Mouse (Mus musculus) neural tube, embryonic 15.5 days (tissue): ENCODE measurements around the gene Ceacam19. TPM values are rescaled to one million over a fixed set of nuclear protein-coding genes. Genes with fewer than 3 reads are reported as not detected.

Source experiments
- ATAC-seq: fragments of 200-750 bp; cut with Nextera tagmentation; 2 replicates; pipeline ENCODE4 v1.8.0; 2017; ENCODE audit warnings: mild to moderate bottlenecking, moderate TSS enrichment, moderate library complexity; ENCODE audit not compliant: low FRiP score
- H3K27ac ChIP-seq: fragments of 300-500 bp; sonication (generic); replicated peaks from 2 replicates; pipeline ENCODE4 v1.5.1; 2015; ENCODE audit warnings: mild to moderate bottlenecking, inconsistent platforms
- H3K27me3 ChIP-seq: fragments of 300-500 bp; sonication (generic); replicated peaks from 2 replicates; pipeline ENCODE4 v1.6.1; 2015; ENCODE audit warnings: inconsistent platforms
- H3K36me3 ChIP-seq: fragments of 300-500 bp; sonication (generic); 2 replicates; pipeline ENCODE4 v1.6.1; 2015; ENCODE audit warnings: inconsistent platforms
- H3K4me1 ChIP-seq: fragments of 300-500 bp; sonication (generic); 2 replicates; pipeline ENCODE4 v1.6.1; 2015; ENCODE audit warnings: inconsistent platforms
- H3K4me2 ChIP-seq: fragments of 300-500 bp; sonication (generic); 2 replicates; pipeline ENCODE4 v1.6.1; 2015; ENCODE audit warnings: inconsistent platforms, mild to moderate bottlenecking, moderate library complexity
- H3K4me3 ChIP-seq: fragments of 300-500 bp; sonication (generic); replicated peaks from 2 replicates; pipeline ENCODE4 v1.5.1; 2015; ENCODE audit warnings: mild to moderate bottlenecking, inconsistent platforms
- H3K9ac ChIP-seq: fragments of 300-500 bp; sonication (generic); replicated peaks from 2 replicates; pipeline ENCODE4 v1.6.1; 2015; ENCODE audit warnings: mild to moderate bottlenecking, inconsistent platforms
- H3K9me3 ChIP-seq: fragments of 300-500 bp; sonication (generic); replicated peaks from 2 replicates; pipeline ENCODE4 v1.6.1; 2016; ENCODE audit warnings: inconsistent platforms
- WGBS: fragments of 180-500 bp; shearing (Covaris S2); methylation state at CpG from one replicate; pipeline ENCODE4 v1.1.7; 2015; ENCODE audit warnings: mixed read lengths; 5-methylcytosine and 5-hydroxymethylcytosine counted together
- polyA plus RNA-seq: library from polyadenylated mRNA; unstranded; fragments of >200 nt; fragmentation: Nextera tagmentation; extraction: Ambion mirVana; gene quantifications from 2 replicates; pipeline ENCODE4 v1.2.1, GENCODE M21; 2015

Gene Ceacam19
- polyA plus RNA-seq, 1 experiment from 2014 or later = not detected

DNA sequence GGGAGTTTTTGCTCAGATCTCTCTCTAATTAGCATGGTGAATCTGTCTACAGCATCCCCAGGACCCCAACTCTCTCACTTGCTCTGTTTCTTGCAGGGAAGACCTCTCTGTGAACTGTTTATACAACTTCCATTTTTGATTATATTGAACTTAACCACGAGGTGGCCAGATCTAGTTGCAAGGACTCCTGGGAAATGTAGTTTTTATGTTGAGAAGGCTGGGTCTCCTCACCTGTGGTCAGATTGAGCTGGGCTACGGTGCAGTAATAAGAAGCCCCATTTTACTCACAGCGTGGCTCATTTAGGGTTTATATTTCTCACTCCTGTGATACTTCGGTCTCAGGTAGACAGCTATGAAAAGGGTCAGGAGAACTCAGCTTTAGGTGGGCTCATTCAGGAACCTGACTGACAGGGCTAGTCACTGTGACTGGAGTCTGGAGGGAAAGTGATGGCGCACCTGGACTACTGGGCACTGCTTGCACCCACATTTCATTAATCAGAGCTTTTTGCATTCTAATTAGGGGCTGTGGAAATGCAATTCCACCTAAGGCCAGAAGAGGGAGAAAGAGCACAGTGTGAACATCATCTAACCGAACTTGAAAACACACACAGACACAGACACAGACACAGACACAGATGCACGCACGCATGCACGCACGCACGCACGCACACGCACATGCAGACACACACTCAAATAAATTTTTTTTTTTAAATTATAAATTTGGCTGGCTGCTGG, 11.7 kb downstream of the Ceacam19 start:
- Histone ChIP-seq H3K9me3 (no peaks in the 10 kb centered on the region), H3K4me1 (no peaks in the 10 kb centered on the region), H3K9ac (no peak overlapping the region), H3K27me3 (no peaks in the 10 kb centered on the region), H3K4me2 (no peak overlapping the region), H3K4me3 (no peak overlapping the region), H3K36me3 (no peaks in the 10 kb centered on the region), H3K27ac (no peak overlapping the region)
- ATAC-seq = peak; percentile 80
- WGBS = 54% methylated on average over 13 of the region's 13 CpGs

DNA sequence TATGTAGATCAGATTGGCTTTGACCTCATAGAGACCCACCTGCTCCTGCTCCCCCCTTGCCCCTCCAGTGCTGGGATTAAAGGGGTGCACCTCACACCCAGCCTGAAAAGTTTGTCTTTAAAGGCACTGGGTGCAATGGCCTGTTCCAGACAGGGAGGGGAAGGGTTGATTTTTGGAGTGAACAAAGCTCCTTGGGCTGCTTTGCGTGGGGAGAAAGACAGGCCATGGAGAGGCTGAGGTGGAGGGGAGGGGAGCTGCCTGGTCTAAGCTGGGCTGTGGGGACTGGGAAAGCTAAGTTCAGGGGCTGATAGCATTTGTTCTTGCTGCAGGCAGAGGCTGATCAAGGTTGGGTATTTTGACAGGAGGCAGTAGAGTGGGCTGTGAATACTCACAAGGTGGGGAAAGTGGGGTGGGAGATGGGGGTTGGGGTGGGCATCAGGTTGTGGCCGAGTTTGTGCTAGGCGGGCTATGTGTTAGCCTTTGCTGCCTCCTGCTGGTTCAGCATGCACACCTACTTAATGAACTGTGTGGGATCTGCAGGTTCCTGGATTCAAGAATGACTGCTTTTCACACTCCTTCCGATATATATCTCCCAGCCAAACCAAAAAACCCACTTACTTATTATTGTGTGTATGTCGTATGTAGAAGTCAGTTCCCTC, 15.7 kb downstream of the Ceacam19 start:
- Histone ChIP-seq H3K4me3 (no peak overlapping the region), H3K27me3 (no peaks in the 10 kb centered on the region), H3K36me3 (no peaks in the 10 kb centered on the region), H3K27ac (no peak overlapping the region), H3K9me3 (no peaks in the 10 kb centered on the region), H3K9ac (no peak overlapping the region), H3K4me2 (no peak overlapping the region), H3K4me1 (no peaks in the 10 kb centered on the region)
- WGBS = 57% methylated on average over 5 of the region's 5 CpGs
- no peak for ATAC-seq

DNA sequence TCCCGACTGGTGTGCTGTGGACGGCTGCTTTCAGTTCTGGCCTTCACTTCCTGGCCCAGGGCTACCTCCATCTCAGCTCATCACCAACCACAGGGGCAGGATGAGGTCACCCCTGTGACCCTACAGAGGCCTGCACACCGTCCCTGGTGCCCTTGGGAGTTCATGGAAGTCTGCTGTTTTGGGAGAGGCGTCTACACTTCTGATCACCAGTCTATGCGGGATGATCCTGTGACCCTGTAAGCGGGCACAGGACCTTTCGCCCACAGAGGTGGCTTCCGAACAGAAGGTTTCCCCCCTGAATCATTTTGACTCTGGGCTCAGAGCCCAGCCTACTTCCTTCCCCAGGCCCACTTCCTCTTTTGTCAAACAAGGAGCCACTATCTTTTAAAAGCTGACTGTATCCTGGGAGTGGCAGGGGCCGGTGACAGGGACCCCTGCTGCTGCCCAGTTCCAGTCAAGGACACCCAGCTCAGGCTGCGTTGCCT, 16.6 kb downstream of the Ceacam19 start:
- 75% methylated on average over 10 of the region's 10 CpGs for WGBS
- H3K4me3 ChIP-seq = no peak overlapping the region
- no peaks in the 10 kb centered on the region for H3K4me1 ChIP-seq
- ATAC-seq = no peak
- no peaks in the 10 kb centered on the region for H3K27me3 ChIP-seq
- H3K9ac ChIP-seq = no peak overlapping the region
- H3K4me2 ChIP-seq = no peak overlapping the region
- H3K9me3 ChIP-seq = no peaks in the 10 kb centered on the region
- no peak overlapping the region for H3K27ac ChIP-seq
- no peaks in the 10 kb centered on the region for H3K36me3 ChIP-seq

DNA sequence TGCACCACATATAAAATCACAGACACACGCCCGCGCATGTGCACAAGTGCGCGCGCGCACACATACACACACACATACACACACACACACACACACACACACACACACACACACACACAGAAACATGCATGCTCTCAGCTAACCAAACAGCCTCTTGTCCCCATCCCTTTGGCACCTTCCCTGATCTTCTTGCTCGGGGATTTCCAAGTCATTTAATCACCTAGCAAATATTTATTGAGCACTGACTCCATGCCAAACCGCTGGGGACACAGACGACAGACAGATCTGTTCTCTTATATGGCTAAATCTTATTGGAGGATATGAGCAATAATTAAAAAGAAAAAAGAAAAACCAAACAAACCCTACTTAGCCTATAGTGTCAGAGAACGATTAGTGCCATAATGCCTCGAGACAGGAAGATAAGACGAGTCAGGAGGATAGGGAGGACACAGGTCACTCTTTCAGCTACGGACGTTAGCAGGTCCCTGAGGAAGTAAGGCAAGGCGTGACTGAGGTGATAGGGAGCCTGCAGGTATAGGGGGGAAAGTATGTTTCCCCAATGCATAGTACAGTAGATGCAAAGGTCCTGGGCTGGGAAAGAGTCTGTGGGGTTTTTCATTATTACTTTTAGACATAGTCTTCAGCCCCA, 19.9 kb downstream of the Ceacam19 start:
- no peak for ATAC-seq
- no peaks in the 10 kb centered on the region for H3K27me3 ChIP-seq
- no peak overlapping the region for H3K27ac ChIP-seq
- H3K36me3 ChIP-seq = no peaks in the 10 kb centered on the region
- H3K4me3 ChIP-seq = no peak overlapping the region
- no peaks in the 10 kb centered on the region for H3K4me1 ChIP-seq
- H3K9me3 ChIP-seq = no peaks in the 10 kb centered on the region
- 90% methylated on average over 16 of the region's 16 CpGs for WGBS
- no peak overlapping the region for H3K4me2 ChIP-seq
- H3K9ac ChIP-seq = no peak overlapping the region

DNA sequence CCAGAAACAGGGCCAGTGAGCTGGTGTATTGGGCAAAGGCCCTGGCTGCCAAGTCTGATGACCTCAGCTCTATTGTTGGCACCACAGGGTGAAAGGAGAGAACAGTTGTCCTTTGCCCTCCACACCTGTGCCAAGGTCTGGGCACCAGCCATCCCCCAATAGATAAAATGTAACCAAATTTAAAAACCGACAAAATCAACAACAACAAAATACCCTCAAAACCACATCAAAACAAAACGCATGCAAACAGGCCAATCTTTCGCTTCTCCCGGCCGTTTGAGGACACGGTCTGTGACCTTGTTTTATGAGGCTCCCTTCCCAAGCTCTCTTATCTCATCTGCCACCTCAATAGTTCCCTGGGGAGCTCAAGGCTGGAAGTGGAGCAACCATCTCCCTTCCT, 21.3 kb downstream of the Ceacam19 start:
- Histone ChIP-seq H3K4me1 (no peaks in the 10 kb centered on the region), H3K9me3 (no peaks in the 10 kb centered on the region), H3K4me2 (no peak overlapping the region), H3K27ac (no peak overlapping the region), H3K4me3 (no peak overlapping the region), H3K36me3 (no peaks in the 10 kb centered on the region), H3K27me3 (no peaks in the 10 kb centered on the region), H3K9ac (no peak overlapping the region)
- WGBS = 81% methylated on average over 6 of the region's 6 CpGs
- ATAC-seq = no peak

DNA sequence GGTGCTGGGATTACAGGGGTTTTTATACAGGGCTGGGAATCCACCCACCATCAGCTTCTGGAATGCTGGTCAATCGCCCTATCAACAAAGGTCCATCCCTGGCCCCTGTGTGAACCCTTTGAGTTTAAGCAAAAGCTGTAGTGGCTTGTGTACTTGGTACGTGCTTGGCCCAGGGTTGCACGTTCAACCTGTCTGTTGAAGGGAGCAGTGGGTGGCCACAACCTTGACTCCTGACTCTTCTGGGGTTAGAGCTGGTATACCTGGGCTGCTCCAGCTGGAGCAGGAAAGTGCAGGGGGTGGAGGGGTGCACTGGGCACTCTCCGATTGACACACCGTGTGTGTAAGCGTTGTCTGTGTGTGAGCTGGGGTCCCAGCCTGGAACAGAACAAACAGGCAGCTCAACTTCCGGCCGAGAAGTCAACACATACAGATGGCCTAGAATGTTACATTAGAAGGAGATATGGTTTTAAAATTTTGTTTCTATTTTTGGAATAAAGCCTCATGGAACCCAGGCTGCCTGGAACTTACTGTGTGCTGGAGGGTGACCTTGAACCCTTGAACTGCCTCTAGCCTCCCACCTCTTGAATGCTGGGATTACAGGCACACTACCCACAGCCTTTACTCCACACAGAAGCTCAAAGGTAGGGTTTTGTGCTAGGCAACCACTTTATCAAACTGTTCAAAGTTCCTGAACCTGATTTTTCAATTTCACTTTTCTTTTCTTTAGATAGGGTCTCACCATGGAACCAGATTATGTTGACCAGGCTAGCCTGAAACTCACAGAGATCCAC, 22.3 kb downstream of the Ceacam19 start:
- Histone ChIP-seq H3K4me1 (no peaks in the 10 kb centered on the region), H3K4me2 (no peak overlapping the region), H3K4me3 (no peak overlapping the region), H3K27ac (no peak overlapping the region), H3K9ac (no peak overlapping the region), H3K9me3 (no peaks in the 10 kb centered on the region), H3K27me3 (no peaks in the 10 kb centered on the region), H3K36me3 (no peaks in the 10 kb centered on the region)
- no peak for ATAC-seq
- 88% methylated on average over 8 of the region's 8 CpGs for WGBS

DNA sequence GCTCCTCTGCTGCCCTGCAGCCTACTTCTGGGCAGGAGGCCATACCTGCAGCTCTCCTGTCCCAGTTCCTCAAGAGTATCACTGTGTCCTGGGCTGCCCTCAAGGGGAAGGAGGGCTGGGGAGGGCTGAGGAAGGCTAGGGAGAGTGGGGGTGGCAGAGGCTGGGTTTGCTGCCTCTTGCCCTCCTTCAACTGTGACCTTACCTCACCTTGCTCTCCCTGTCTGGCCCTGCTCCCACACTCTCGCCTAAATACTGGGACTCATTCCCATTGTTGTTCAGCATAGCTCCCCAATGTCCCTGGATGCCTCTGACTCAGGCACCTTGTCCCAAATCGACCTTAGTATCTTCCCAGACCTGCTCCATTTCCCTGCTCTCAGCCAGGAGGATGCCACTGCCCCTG, 23.5 kb downstream of the Ceacam19 start:
- Histone ChIP-seq H3K4me3 (no peak overlapping the region), H3K9me3 (no peaks in the 10 kb centered on the region), H3K4me1 (no peaks in the 10 kb centered on the region), H3K4me2 (no peak overlapping the region), H3K9ac (no peak overlapping the region), H3K27me3 (no peaks in the 10 kb centered on the region), H3K36me3 (no peaks in the 10 kb centered on the region), H3K27ac (no peak overlapping the region)
- WGBS = 44% methylated on average over 2 of the region's 2 CpGs
- ATAC-seq = no peak

DNA sequence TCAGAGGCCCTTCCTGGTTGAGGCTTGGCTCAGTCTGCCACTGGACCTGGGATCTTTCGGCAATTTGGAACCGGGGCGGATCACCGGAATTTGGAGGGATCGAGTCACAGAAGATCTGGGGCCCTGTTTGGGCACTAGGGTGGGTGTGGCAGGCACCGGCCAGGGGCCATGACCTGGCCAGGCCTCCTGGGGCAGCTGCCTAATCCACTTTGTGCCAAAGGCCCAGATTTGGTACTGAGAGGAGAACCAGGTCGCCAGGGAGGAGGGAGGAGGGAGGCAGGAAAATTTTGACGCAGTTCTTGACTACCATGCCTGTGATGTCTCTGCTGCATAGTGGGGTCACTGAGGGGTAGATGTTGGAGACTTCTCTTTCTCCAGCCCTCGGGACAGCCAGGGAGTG, 26.6 kb downstream of the Ceacam19 start, which contains the start of gene Ceacam16:
TSS of gene Ceacam16 (minus strand) at position 101 of the 400 bp plus-strand sequence.
- no peak within 1 kb of the TSS for H3K4me3 ChIP-seq
- no peak for ATAC-seq

DNA sequence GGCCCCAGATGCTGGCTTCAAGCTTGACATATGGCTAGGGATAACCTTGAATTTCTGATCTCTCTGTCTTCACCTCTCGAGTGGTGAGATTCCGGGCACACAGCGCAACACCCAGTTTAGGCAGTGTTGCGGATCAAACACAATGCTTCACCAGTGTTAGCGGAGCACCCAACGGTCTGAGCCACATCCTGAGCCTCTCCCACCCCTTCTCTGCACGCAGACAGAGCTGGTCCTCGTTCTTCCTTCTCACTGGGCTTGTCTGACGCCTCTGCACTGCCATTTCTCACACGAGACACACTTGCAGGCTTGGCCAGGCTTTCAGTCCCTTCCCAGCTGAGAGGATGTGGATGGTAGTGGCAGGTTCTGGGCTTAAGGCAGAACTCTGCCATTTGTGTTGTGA, 28.0 kb downstream of the Ceacam19 start:
- no peak for ATAC-seq
- WGBS = 76% methylated on average over 10 of the region's 10 CpGs
- H3K27ac ChIP-seq = no peak overlapping the region
- H3K4me2 ChIP-seq = no peak overlapping the region
- H3K4me3 ChIP-seq = no peak overlapping the region
- peaks cover 5% of the 10 kb centered on the region; the same call in 1 of the 2 replicates for H3K27me3 ChIP-seq
- no peaks in the 10 kb centered on the region for H3K9me3 ChIP-seq
- H3K9ac ChIP-seq = no peak overlapping the region
- H3K4me1 ChIP-seq = no peaks in the 10 kb centered on the region
- no peaks in the 10 kb centered on the region; the same call in 1 of the 2 replicates for H3K36me3 ChIP-seq

More for the DNA sequence above, 26.6 kb downstream of the Ceacam19 start, which contains the start of gene Ceacam16:
- H3K27me3 ChIP-seq = peaks cover 5% of the 10 kb centered on the region; the same call in 1 of the 2 replicates
- no peaks in the 10 kb centered on the region for H3K4me1 ChIP-seq
- no peaks in the 10 kb centered on the region; the same call in 1 of the 2 replicates for H3K36me3 ChIP-seq
- no peak within 1 kb of the TSS for H3K9ac ChIP-seq
- no peaks in the 10 kb centered on the region for H3K9me3 ChIP-seq
- H3K4me2 ChIP-seq = no peak within 1 kb of the TSS
- WGBS = 92% methylated on average over 9 of the region's 9 CpGs
- no peak within 1 kb of the TSS for H3K27ac ChIP-seq

DNA sequence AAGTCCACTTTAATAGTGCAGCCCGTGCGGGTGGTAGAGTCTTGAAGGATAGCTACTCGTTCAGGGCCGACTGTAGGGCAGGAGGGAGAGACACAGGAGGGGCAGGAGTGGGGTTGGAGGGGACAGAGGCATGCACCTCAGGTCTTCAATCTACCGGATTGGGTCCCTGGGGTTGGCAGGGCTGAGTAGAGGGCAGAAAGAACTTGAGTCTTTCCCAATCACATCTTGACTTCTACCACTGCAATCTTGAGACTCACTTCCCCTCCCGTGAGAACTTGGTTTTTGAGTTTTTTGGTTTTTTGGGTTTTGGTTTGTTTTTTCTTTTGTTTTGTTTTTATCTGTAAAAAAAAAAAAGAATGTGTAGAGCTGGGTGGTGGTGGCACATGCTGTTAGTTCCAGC, 31.5 kb downstream of the Ceacam19 start:
- 89% methylated on average over 6 of the region's 6 CpGs for WGBS
- Histone ChIP-seq H3K9me3 (no peaks in the 10 kb centered on the region), H3K36me3 (no peaks in the 10 kb centered on the region; the same call in 1 of the 2 replicates), H3K4me2 (no peak overlapping the region), H3K9ac (no peak overlapping the region), H3K27ac (no peak overlapping the region), H3K4me1 (peaks cover 8% of the 10 kb centered on the region), H3K4me3 (no peak overlapping the region), H3K27me3 (peaks cover 16% of the 10 kb centered on the region)
- ATAC-seq = no peak

DNA sequence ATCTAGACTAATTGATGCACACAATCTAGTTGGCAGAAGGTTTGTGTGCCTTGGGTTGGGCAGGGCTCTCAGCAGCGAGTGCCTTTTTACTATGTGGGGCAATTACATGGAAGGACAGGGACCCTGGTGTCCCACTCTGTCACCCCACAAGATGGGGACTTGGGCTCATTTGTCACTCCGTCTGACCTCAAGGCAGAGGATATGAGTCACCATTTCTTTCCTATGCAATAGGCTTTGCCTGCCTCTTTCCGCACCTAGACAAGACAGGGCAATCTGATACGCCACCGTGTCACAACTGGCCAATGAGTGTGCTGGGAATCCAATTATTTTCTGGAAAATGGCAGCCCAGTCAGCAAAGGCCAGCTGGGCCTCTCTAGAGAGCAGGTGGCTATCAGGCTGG, 32.1 kb downstream of the Ceacam19 start:
- ATAC-seq = no peak
- 82% methylated on average over 5 of the region's 5 CpGs for WGBS
- peaks cover 17% of the 10 kb centered on the region for H3K27me3 ChIP-seq
- no peaks in the 10 kb centered on the region for H3K9me3 ChIP-seq
- no peak overlapping the region for H3K27ac ChIP-seq
- peaks cover 8% of the 10 kb centered on the region for H3K4me1 ChIP-seq
- H3K4me3 ChIP-seq = no peak overlapping the region
- H3K9ac ChIP-seq = no peak overlapping the region
- no peak overlapping the region for H3K4me2 ChIP-seq
- no peaks in the 10 kb centered on the region; the same call in 1 of the 2 replicates for H3K36me3 ChIP-seq
